Mouse (Mus musculus): ENCODE data around the gene Oas1g. TPM values are rescaled to one million over a fixed set of nuclear protein-coding genes. Genes with fewer than 3 reads are reported as not detected.
A peak's percentile ranks its signal among the peaks of the same experiment; 100 is the strongest.

The Oas1g gene
- polyA plus RNA-seq, 1 experiment from 2014 or later, result 0.45 TPM

GRCm38 (mm10) chr5:120849601-120850136 is 37.7 kb downstream of the Oas1g start:
- WGBS, result 67% methylated on average over 3 of the region's 3 CpGs

GRCm38 (mm10) chr5:120847067-120847466 is 40.3 kb downstream of the Oas1g start, which contains the start of gene Oas1f:
Gene Oas1f, plus strand, starts transcription at chr5:120847367.
- H3K9me3 ChIP-seq (ENCODE audit: control insufficient read depth, low read length), result 0 out of 2 replicates have a peak, but pooled peaks cover 2% of the 10 kb centered on the region
- ATAC-seq (ENCODE audit: low FRiP score, low TSS enrichment), result no peak
- no peaks in the 10 kb centered on the region for H3K36me3 ChIP-seq (ENCODE audit: control insufficient read depth, insufficient read depth, low read length)
- H3K4me1 ChIP-seq (ENCODE audit: control insufficient read depth, insufficient read depth, low read length), result no peaks in the 10 kb centered on the region
- H3K27me3 ChIP-seq (ENCODE audit: control insufficient read depth, insufficient read depth, low read length), result no peaks in the 10 kb centered on the region
- no peak within 1 kb of the TSS for H3K27ac ChIP-seq (ENCODE audit: low read depth, low read length)
- H3K9ac ChIP-seq (ENCODE audit: low read depth, low read length), result no peak within 1 kb of the TSS
- no peak within 1 kb of the TSS for H3K4me3 ChIP-seq (ENCODE audit: low read length)
- no peak within 1 kb of the TSS for H3K4me2 ChIP-seq (replicated peaks; ENCODE audit: low read depth, low read length)
- 77% methylated on average over 4 of the region's 4 CpGs for WGBS

More at GRCm38 (mm10) chr5:120849601-120850136, 37.7 kb downstream of the Oas1g start:
- Histone ChIP-seq H3K27me3 (ENCODE audit: control insufficient read depth, insufficient read depth, low read length) (no peaks in the 10 kb centered on the region), H3K27ac (ENCODE audit: low read depth, low read length) (no peak overlapping the region), H3K9me3 (ENCODE audit: control insufficient read depth, low read length) (peaks cover 6% of the 10 kb centered on the region; the same call in 1 of the 2 replicates), H3K4me1 (ENCODE audit: control insufficient read depth, insufficient read depth, low read length) (no peaks in the 10 kb centered on the region), H3K36me3 (ENCODE audit: control insufficient read depth, insufficient read depth, low read length) (no peaks in the 10 kb centered on the region), H3K4me2 (replicated peaks; ENCODE audit: low read depth, low read length) (no peak overlapping the region), H3K9ac (ENCODE audit: low read depth, low read length) (no peak overlapping the region), H3K4me3 (ENCODE audit: low read length) (no peak overlapping the region)
- ATAC-seq (ENCODE audit: low FRiP score, low TSS enrichment), result no peak

- H3K9me3 ChIP-seq (ENCODE audit: control insufficient read depth, low read length), result 0 out of 2 replicates have a peak, but pooled peaks cover 2% of the 10 kb centered on the region
- ATAC-seq (ENCODE audit: low FRiP score, low TSS enrichment), result no peak
- WGBS, result 86% methylated on average over 3 of the region's 3 CpGs
These were observed 42.7 kb downstream of the Oas1g start for GRCm38 (mm10) chr5:120844713-120845112.

DNA sequence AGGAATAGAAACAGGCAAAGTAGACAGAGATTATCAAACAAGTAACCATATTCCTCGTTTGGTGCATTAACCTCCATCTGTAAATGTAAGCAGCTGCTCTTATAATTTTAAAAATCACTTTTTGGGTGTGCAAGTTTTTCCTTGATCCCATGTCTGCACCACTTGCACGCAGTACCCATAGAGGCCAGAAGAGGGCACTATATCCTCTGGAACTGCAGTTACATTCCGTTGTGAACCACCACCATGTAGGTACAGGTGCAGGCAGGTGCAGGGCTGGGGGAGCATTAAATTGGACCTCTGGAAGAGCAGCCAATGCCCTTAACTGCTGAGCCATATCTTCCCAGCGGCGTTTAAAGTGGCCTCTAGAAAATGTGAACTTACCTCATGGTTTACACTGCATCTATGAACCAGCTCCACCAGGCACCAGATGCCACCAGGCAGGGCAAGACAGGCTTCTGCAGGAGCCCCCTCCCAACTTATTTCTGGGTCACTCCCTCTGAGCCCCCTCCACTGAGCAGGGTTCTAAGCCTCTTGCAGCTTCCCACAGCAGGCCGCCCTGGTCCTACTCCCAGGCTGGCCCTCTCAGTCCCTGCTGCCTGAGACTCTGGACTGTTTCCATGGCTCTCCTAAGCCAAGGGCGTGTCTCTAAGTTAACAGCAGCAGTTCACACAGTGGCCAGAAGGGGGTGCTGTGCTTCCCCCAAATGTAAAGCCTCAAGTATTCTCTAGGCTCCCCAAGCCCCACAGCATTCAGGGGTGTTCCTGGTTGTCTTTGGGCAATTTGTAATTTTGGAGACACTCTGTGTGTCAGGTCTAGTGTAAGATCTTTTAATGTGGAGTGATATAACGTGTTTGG is 50.5 kb downstream of the Oas1g start:
- Histone ChIP-seq H3K4me2 (replicated peaks; ENCODE audit: low read depth, low read length) (no peak overlapping the region), H3K9ac (ENCODE audit: low read depth, low read length) (no peak overlapping the region), H3K9me3 (ENCODE audit: control insufficient read depth, low read length) (no peaks in the 10 kb centered on the region), H3K4me1 (ENCODE audit: control insufficient read depth, insufficient read depth, low read length) (peaks cover 7% of the 10 kb centered on the region; the same call in 1 of the 2 replicates), H3K36me3 (ENCODE audit: control insufficient read depth, insufficient read depth, low read length) (no peaks in the 10 kb centered on the region), H3K27ac (ENCODE audit: low read depth, low read length) (no peak overlapping the region), H3K4me3 (ENCODE audit: low read length) (no peak overlapping the region), H3K27me3 (ENCODE audit: control insufficient read depth, insufficient read depth, low read length) (peaks cover 5% of the 10 kb centered on the region)
- no peak for ATAC-seq (ENCODE audit: low FRiP score, low TSS enrichment)
- WGBS, result 9% methylated on average over 8 of the region's 8 CpGs

More at GRCm38 (mm10) chr5:120844713-120845112, 42.7 kb downstream of the Oas1g start:
- Histone ChIP-seq H3K27ac (ENCODE audit: low read depth, low read length) (no peak overlapping the region), H3K27me3 (ENCODE audit: control insufficient read depth, insufficient read depth, low read length) (no peaks in the 10 kb centered on the region), H3K4me2 (replicated peaks; ENCODE audit: low read depth, low read length) (no peak overlapping the region), H3K4me1 (ENCODE audit: control insufficient read depth, insufficient read depth, low read length) (no peaks in the 10 kb centered on the region), H3K9ac (ENCODE audit: low read depth, low read length) (no peak overlapping the region), H3K4me3 (ENCODE audit: low read length) (no peak overlapping the region), H3K36me3 (ENCODE audit: control insufficient read depth, insufficient read depth, low read length) (no peaks in the 10 kb centered on the region)

DNA sequence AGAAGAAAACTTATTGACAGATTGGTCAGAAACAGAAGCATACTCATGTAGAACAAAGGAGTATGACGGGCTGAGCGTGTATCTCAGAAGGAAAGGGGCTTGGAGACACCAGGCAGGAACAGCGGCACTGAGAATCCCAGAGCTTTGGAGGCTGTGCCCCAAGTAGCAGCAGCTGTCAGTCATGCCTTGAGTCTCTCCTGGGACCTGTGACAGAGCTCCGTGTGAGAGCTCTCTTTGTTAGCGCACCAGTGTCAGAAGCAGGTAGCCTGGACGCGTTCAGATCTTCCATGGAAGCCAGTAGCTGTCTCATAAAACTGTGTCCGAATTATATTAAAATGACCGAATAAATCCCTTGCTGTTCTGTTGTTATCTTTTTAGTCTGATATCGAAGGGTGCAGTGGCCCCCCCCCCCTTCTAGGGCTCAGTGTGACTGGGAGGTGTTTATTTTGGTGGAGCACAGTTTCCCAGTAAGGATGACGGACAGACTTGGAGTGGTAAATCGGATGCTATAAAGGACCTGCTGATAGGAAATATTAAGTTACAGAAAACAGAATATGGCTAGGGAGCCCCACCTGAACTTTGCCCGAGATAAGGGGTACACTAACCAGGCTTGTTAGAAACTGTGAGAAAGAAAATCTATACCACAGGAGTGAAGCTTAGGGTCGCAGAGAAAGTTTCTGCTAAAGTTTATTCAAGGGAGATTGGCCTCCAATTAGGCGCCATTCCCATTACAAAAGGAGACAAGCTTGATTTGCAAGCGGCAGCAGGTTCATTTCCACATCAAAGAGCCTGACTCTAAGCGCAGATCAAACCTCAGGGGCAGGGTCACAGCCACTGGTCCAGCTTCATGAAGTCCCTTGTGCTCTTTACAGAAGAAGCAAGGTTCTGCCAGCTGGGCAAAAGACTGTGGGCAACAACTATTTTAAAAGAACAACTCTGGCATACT is 53.8 kb downstream of the Oas1g start:
- no peak overlapping the region for H3K4me3 ChIP-seq (ENCODE audit: low read length)
- peaks cover 7% of the 10 kb centered on the region; the same call in 1 of the 2 replicates for H3K4me1 ChIP-seq (ENCODE audit: control insufficient read depth, insufficient read depth, low read length)
- peak overlapping the region; percentile 8; the same call in 1 of the 2 replicates for H3K4me2 ChIP-seq (replicated peaks; ENCODE audit: low read depth, low read length)
- no peak overlapping the region for H3K9ac ChIP-seq (ENCODE audit: low read depth, low read length)
- no peak overlapping the region for H3K27ac ChIP-seq (ENCODE audit: low read depth, low read length)
- WGBS, result 8% methylated on average over 17 of the region's 17 CpGs
- H3K9me3 ChIP-seq (ENCODE audit: control insufficient read depth, low read length), result no peaks in the 10 kb centered on the region
- H3K27me3 ChIP-seq (ENCODE audit: control insufficient read depth, insufficient read depth, low read length), result peaks cover 5% of the 10 kb centered on the region
- ATAC-seq (ENCODE audit: low FRiP score, low TSS enrichment), result no peak
- H3K36me3 ChIP-seq (ENCODE audit: control insufficient read depth, insufficient read depth, low read length), result no peaks in the 10 kb centered on the region

GRCm38 (mm10) chr5:120831031-120831430 is 56.4 kb downstream of the Oas1g start:
- 78% methylated on average over 4 of the region's 4 CpGs for WGBS

More at GRCm38 (mm10) chr5:120831031-120831430, 56.4 kb downstream of the Oas1g start:
- ATAC-seq (ENCODE audit: low FRiP score, low TSS enrichment), result no peak
- Histone ChIP-seq H3K4me1 (ENCODE audit: control insufficient read depth, insufficient read depth, low read length) (peaks cover 7% of the 10 kb centered on the region; the same call in 1 of the 2 replicates), H3K9me3 (ENCODE audit: control insufficient read depth, low read length) (no peaks in the 10 kb centered on the region), H3K4me3 (ENCODE audit: low read length) (no peak overlapping the region), H3K27ac (ENCODE audit: low read depth, low read length) (no peak overlapping the region), H3K4me2 (replicated peaks; ENCODE audit: low read depth, low read length) (no peak overlapping the region), H3K9ac (ENCODE audit: low read depth, low read length) (no peak overlapping the region), H3K36me3 (ENCODE audit: control insufficient read depth, insufficient read depth, low read length) (no peaks in the 10 kb centered on the region), H3K27me3 (ENCODE audit: control insufficient read depth, insufficient read depth, low read length) (peaks cover under 1% of the 10 kb centered on the region)

Small RNAs within 50 kb of the gene (microRNA-seq; reads per million reads assigned to microRNA genes)
- not detected for gene Gm22907

Other genes with a start within 250 kb of the Oas1g start
- gene Rasal1, start 238.8 kb downstream of the Oas1g start, polyA plus RNA-seq (2014; fragmentation: Nextera tagmentation; extraction: Ambion mirVana), result 0.23 and 0.31 TPM in 2 replicates
- gene Dtx1, start 175.7 kb downstream of the Oas1g start, polyA plus RNA-seq (2014; fragmentation: Nextera tagmentation; extraction: Ambion mirVana), result 7.3 and 10.1 TPM in 2 replicates
- 0.19 and 0.37 TPM in 2 replicates for gene Oas2, start 137.8 kb downstream of the Oas1g start, polyA plus RNA-seq (2014; fragmentation: Nextera tagmentation; extraction: Ambion mirVana)
- not detected in 2 replicates for gene Oas3, start 110.0 kb downstream of the Oas1g start, polyA plus RNA-seq (2014; fragmentation: Nextera tagmentation; extraction: Ambion mirVana)
- not detected in 2 replicates for gene Oas1e, start 92.1 kb downstream of the Oas1g start, polyA plus RNA-seq (2014; fragmentation: Nextera tagmentation; extraction: Ambion mirVana)
- gene Oas1c, start 75.1 kb downstream of the Oas1g start, polyA plus RNA-seq (2014; fragmentation: Nextera tagmentation; extraction: Ambion mirVana), result 0.30 and 0.63 TPM in 2 replicates
- not detected in 2 replicates for gene Oas1f, start 40.2 kb downstream of the Oas1g start, polyA plus RNA-seq (2014; fragmentation: Nextera tagmentation; extraction: Ambion mirVana)
- gene Oas1h, start 26.2 kb downstream of the Oas1g start, polyA plus RNA-seq (2014; fragmentation: Nextera tagmentation; extraction: Ambion mirVana), result not detected in 2 replicates
- gene Oas1a, start 19.9 kb upstream of the Oas1g start, polyA plus RNA-seq (2014; fragmentation: Nextera tagmentation; extraction: Ambion mirVana), result 1.8 and 2.2 TPM in 2 replicates
- not detected in 2 replicates for gene Oas1d, start 26.9 kb upstream of the Oas1g start, polyA plus RNA-seq (2014; fragmentation: Nextera tagmentation; extraction: Ambion mirVana)
- not detected in 2 replicates for gene Rph3a, start 122.5 kb upstream of the Oas1g start, polyA plus RNA-seq (2014; fragmentation: Nextera tagmentation; extraction: Ambion mirVana)

All from kidney, embryonic 14.5 days (tissue).